Mouse (Mus musculus) kidney, adult 11 months (tissue): ENCODE measurements at regions not wholly inside any gene's neighbourhood (a gene's known extent, or its start where the extent isn't known, plus 50 kb on each side); places are given as distances from the start of the nearest gene placed in this dataset.
A peak's percentile ranks its signal among the peaks of the same experiment; 100 is the strongest.

ENCODE experiments used
- DNase-seq: peaks from one replicate; pipeline ENCODE4 v3.0.0; 2022

GRCm38 (mm10) chr13:90823877-90824276 lies 81.3 kb downstream of the Atp6ap1l start:
- DNase-seq = no peak

GRCm38 (mm10) chr13:90821898-90822297 lies 83.3 kb downstream of the Atp6ap1l start:
- DNase-seq = no peak

- DNase-seq = no peak
These were observed 84.7 kb downstream of the Atp6ap1l start for GRCm38 (mm10) chr13:90820453-90820852.

GRCm38 (mm10) chr13:90819934-90820333 lies 85.2 kb downstream of the Atp6ap1l start:
- no peak for DNase-seq

- no peak for DNase-seq
These were observed 90.8 kb downstream of the Atp6ap1l start for GRCm38 (mm10) chr13:90814174-90814865.

GRCm38 (mm10) chr13:90810011-90810410 lies 95.1 kb downstream of the Atp6ap1l start:
- DNase-seq = no peak

GRCm38 (mm10) chr13:90799641-90800040 lies 105.5 kb downstream of the Atp6ap1l start:
- DNase-seq = no peak

GRCm38 (mm10) chr13:90798791-90799542 lies 106.2 kb downstream of the Atp6ap1l start:
- DNase-seq = no peak

- no peak for DNase-seq
These were observed 106.8 kb downstream of the Atp6ap1l start for GRCm38 (mm10) chr13:90798381-90798780.

GRCm38 (mm10) chr13:90797209-90797608 lies 107.9 kb downstream of the Atp6ap1l start:
- no peak for DNase-seq

- DNase-seq = no peak
These were observed 108.3 kb downstream of the Atp6ap1l start for GRCm38 (mm10) chr13:90796809-90797208.

GRCm38 (mm10) chr13:90782435-90782834 lies 122.7 kb downstream of the Atp6ap1l start:
- no peak for DNase-seq

GRCm38 (mm10) chr13:90781974-90782373 lies 123.2 kb downstream of the Atp6ap1l start:
- DNase-seq = no peak

GRCm38 (mm10) chr13:90777952-90778298 lies 127.2 kb downstream of the Atp6ap1l start:
- no peak for DNase-seq

- DNase-seq = no peak
These were observed 127.8 kb downstream of the Atp6ap1l start for GRCm38 (mm10) chr13:90777123-90777951.

- DNase-seq = peak; percentile 8
These were observed 143.0 kb downstream of the Atp6ap1l start for GRCm38 (mm10) chr13:90762154-90762553.

GRCm38 (mm10) chr13:90760516-90761050 lies 144.6 kb downstream of the Atp6ap1l start:
- DNase-seq = no peak

GRCm38 (mm10) chr13:90754451-90754850 lies 150.7 kb downstream of the Atp6ap1l start:
- no peak for DNase-seq

- no peak for DNase-seq
These were observed 155.4 kb downstream of the Atp6ap1l start for GRCm38 (mm10) chr13:90749741-90750140.

- peak; percentile 3 for DNase-seq
These were observed 160.1 kb downstream of the Atp6ap1l start for GRCm38 (mm10) chr13:90745063-90745462.

- DNase-seq = no peak
These were observed 162.3 kb downstream of the Atp6ap1l start for GRCm38 (mm10) chr13:90742615-90743402.

- DNase-seq = no peak
These were observed 165.4 kb downstream of the Atp6ap1l start for GRCm38 (mm10) chr13:90739797-90740196.
